Mouse (Mus musculus) kidney, adult 8-10 months (tissue): Measurements from ENCODE around the gene Mup13.
"Not testable (repeated sequence)": the region's sequence is repeated elsewhere in the genome, so short reads cannot be mapped to it uniquely, and the experiment has no call there.

Experiments
- DNase-seq, 2 experiments: peaks; one replicate each; pipeline ENCODE4 v3.0.0; 2022

The Mup13 gene

GRCm38 (mm10) chr4:61228186-61228585 is at the start of gene Mup13:
TSS of gene Mup13 (minus strand) at chr4:61228286.
- not testable (repeated sequence) for DNase-seq
